Mouse (Mus musculus) bone marrow, adult 2 months (tissue): ENCODE results near the gene Wdr83os. TPM values are rescaled to one million over a fixed set of nuclear protein-coding genes. Genes with fewer than 3 reads are reported as not detected.

Experiments
- H3K27ac ChIP-seq: fragments of 200-500 bp; 2 replicates; pipeline ENCODE4 v1.5.1; 2012; ENCODE audit warnings: low read depth, mild to moderate bottlenecking, control low read depth, inconsistent platforms, low read length; ENCODE audit not compliant: control insufficient read depth, poor library complexity, insufficient read depth
- H3K4me1 ChIP-seq: fragments of 200-500 bp; 2 replicates; pipeline ENCODE4 v1.6.1; 2011; ENCODE audit warnings: low read length; ENCODE audit not compliant: control insufficient read depth, insufficient read depth
- H3K4me3 ChIP-seq: fragments of 200-500 bp; replicated peaks from 2 replicates; pipeline ENCODE3; 2011; ENCODE audit warnings: mild to moderate bottlenecking, low read depth, low read length, control low read depth; ENCODE audit not compliant: control insufficient read depth
- CTCF ChIP-seq: fragments of 200-500 bp; IDR thresholded peaks from 2 replicates; pipeline ENCODE4 v1.5.1; 2011; ENCODE audit warnings: low read length, control low read depth; ENCODE audit not compliant: control insufficient read depth, insufficient read depth
- POLR2A ChIP-seq: fragments of 200-500 bp; IDR thresholded peaks from 2 replicates; pipeline ENCODE4 v1.6.1; 2011; ENCODE audit warnings: low read depth, mild to moderate bottlenecking, control low read depth, low read length, borderline replicate concordance; ENCODE audit not compliant: control insufficient read depth
- WGBS: fragments of 180-500 bp; shearing (Covaris S2); methylation state at CpG from one replicate; pipeline ENCODE4 v1.1.7; 2018; 5-methylcytosine and 5-hydroxymethylcytosine counted together
- polyA plus RNA-seq: library from polyadenylated mRNA; stranded (reverse); fragments of >200 nt; gene quantifications from 2 replicates; pipeline ENCODE4 v1.2.4, GENCODE M21; 2011; ENCODE audit warnings: low replicate concordance; ENCODE audit not compliant: missing spikeins, insufficient read depth, insufficient read length

Gene Wdr83os
- polyA plus RNA-seq, 1 experiment, result 26.9 TPM

DNA sequence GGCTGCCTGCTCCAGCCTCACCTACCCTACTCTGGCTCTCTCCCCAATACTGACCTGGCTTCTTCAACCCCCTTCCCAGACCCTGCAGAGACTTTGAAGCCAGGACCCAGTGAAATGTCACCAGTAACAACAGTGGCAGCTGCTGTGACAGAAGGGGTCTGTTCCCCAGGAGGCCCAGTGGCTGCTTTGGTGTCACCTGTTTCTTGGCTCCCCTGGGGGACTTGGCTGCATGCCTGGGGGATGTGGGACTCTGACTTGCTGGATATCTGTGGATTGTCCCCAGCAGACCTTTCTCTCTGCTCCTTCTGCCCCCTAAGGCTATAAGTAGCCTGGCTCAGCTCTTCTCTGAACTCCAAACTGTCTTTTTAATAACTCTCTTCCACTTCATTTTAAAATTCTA, 12.6 kb upstream of the Wdr83os start, which contains the start of gene Gm5741:
Gm5741 (minus strand) TSS at position 1 of the 400 bp plus-strand sequence.
- H3K4me3 ChIP-seq, result no peak within 1 kb of the TSS
- H3K27ac ChIP-seq, result no peak within 1 kb of the TSS
- no peaks in the 10 kb centered on the region; the same call in 1 of the 2 replicates for H3K4me1 ChIP-seq
- TF ChIP-seq CTCF, result no peak
- TF ChIP-seq POLR2A, result no peak

DNA sequence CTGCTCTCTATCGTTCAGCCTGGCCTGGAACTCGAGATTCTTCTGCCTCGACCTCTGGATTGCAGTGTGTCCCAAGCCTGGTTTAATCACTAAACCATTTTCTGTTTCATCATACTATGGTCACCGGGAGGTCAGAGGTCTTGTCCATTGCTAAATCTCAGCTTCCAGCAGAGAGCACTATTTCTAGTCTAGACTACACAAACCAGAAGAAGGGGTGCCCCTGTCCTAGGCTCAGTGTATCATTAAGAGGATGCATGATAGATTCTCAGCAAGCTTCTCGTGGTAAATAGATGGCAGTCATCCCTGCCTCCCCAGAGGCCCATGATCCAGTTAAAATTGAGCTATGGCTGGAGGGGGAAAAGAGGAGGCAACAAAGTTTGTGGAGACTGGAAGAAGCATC, 9.5 kb upstream of the Wdr83os start:
- Histone ChIP-seq H3K4me3 (no peak overlapping the region), H3K27ac (no peak overlapping the region), H3K4me1 (no peaks in the 10 kb centered on the region; the same call in 1 of the 2 replicates)
- WGBS, result 60% methylated on average over 5 of the region's 5 CpGs
- no peak for TF ChIP-seq CTCF
- TF ChIP-seq POLR2A, result no peak

- Histone ChIP-seq H3K4me3 (peak within 1 kb of the TSS; percentile 95), H3K4me1 (no peaks in the 10 kb centered on the region; the same call in 1 of the 2 replicates), H3K27ac (peak within 1 kb of the TSS; percentile 94)
- TF ChIP-seq POLR2A (peak; percentile 56; the same call in 1 of the 2 replicates), CTCF (no peak; the same call in 1 of the 2 replicates)
- under 1% methylated on average over 68 of the region's 68 CpGs for WGBS
These were observed 8.8 kb upstream of the Wdr83os start, which contains the start of gene Dhps for GRCm38 (mm10) chr8:85071514-85072281. TSS of gene Dhps (plus strand) at chr8:85071757.

DNA sequence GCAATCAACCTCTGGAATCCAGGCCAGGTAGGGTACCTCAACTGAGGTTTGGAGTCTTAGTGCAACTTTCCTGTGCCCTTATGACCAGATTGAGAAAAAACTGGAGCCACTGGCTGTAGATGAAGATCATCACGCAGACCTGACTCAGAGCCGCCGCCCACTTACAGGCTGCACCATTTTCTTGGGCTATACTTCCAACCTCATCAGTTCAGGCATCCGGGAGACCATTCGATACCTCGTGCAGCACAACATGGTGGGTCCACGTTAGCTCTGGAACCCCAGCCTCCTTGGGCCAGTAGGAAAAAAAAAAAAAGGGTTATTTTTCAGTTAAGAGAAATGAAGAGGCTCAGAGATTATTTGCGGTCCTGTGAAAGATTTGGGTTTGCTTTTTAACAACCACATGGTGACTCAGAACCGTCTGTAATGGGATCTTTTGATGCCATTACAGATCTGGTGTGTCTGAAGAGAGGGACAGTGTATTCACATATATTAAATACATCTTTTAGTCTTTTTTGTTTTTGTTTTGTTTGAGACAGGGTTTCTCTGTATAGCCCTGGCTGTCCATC, 8.1 kb upstream of the Wdr83os start:
- Histone ChIP-seq H3K4me1 (no peaks in the 10 kb centered on the region; the same call in 1 of the 2 replicates), H3K4me3 (peak overlapping the region; percentile 95), H3K27ac (no peak overlapping the region)
- TF ChIP-seq POLR2A (no peak), CTCF (no peak)
- 41% methylated on average over 9 of the region's 9 CpGs for WGBS

DNA sequence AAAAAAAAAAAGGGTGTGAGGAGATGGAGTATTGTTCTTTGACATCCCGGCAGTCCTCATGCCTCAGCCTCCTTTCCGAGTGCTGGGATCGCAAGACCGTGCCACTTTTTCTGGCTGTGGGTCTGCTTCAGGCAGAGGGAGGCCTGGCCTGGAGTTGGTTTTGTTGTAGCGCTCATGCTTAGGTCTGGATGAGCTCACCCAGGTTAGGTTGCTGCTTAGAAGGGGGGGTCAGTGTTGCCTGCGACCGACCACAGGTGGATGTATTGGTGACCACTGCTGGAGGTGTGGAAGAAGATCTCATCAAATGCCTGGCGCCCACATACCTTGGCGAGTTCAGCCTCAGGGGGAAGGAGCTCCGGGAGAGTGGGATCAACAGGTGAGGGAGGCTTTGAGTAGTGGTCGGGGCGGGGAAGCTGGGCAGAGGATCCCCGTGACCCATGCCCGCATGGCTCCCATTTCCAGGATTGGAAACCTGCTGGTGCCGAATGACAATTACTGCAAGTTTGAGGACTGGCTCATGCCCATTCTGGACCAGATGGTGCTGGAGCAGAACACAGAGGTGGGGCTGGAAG, 7.4 kb upstream of the Wdr83os start:
- WGBS, result 92% methylated on average over 15 of the region's 15 CpGs
- no peaks in the 10 kb centered on the region; the same call in 1 of the 2 replicates for H3K4me1 ChIP-seq
- TF ChIP-seq POLR2A, result no peak
- no peak for TF ChIP-seq CTCF
- no peak overlapping the region for H3K27ac ChIP-seq
- peak overlapping the region; percentile 2 for H3K4me3 ChIP-seq

GRCm38 (mm10) chr8:85074167-85074566, 6.4 kb upstream of the Wdr83os start:
- 91% methylated on average over 10 of the region's 10 CpGs for WGBS

DNA sequence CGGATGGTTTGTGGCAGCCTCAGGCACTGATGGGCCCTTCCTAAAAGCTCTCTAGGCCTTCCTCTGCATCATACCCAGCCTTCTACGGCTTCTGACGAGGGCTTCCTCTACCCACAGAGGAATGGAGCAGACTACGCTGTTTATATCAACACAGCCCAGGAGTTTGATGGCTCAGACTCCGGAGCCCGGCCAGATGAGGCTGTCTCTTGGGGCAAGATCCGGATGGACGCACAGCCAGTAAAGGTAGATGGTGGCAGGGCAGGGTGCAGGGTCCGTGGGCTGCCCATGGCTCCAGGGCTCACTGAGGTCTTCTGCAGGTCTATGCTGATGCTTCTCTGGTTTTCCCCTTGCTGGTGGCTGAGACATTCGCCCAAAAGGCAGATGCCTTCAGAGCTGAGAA, 5.9 kb upstream of the Wdr83os start:
- 93% methylated on average over 10 of the region's 10 CpGs for WGBS
- no peak for TF ChIP-seq CTCF
- no peak for TF ChIP-seq POLR2A
- Histone ChIP-seq H3K4me1 (no peaks in the 10 kb centered on the region; the same call in 1 of the 2 replicates), H3K4me3 (no peak overlapping the region), H3K27ac (no peak overlapping the region)

More at GRCm38 (mm10) chr8:85074167-85074566, 6.4 kb upstream of the Wdr83os start:
- Histone ChIP-seq H3K27ac (no peak overlapping the region; the same call in 1 of the 2 replicates), H3K4me3 (no peak overlapping the region), H3K4me1 (no peaks in the 10 kb centered on the region; the same call in 1 of the 2 replicates)
- TF ChIP-seq POLR2A (no peak), CTCF (no peak)

GRCm38 (mm10) chr8:85076001-85076400, 4.5 kb upstream of the Wdr83os start:
- 81% methylated on average over 9 of the region's 9 CpGs for whole genome bisulfite sequencing
- H3K4me1 ChIP-seq, result no peaks in the 10 kb centered on the region; the same call in 1 of the 2 replicates
- H3K27ac ChIP-seq, result no peak overlapping the region
- no peak overlapping the region for H3K4me3 ChIP-seq
- TF ChIP-seq POLR2A, result no peak
- peak; percentile 41; the same call in 1 of the 2 replicates for TF ChIP-seq CTCF
